Mouse (Mus musculus) olfactory bulb, adult 2 months (tissue): ENCODE data around the gene Eif1b.

Source experiments
- CTCF ChIP-seq: fragments of 200-500 bp; IDR thresholded peaks from 2 replicates; pipeline ENCODE4 v1.5.1; 2012; ENCODE audit warnings: low read depth, mild to moderate bottlenecking, low read length, moderate library complexity; ENCODE audit not compliant: insufficient read depth
- POLR2A ChIP-seq: fragments of 200-500 bp; IDR thresholded peaks from 2 replicates; pipeline ENCODE4 v1.6.1; 2012; ENCODE audit warnings: mild to moderate bottlenecking, low read depth, low read length, moderate library complexity; ENCODE audit not compliant: insufficient read depth

DNA sequence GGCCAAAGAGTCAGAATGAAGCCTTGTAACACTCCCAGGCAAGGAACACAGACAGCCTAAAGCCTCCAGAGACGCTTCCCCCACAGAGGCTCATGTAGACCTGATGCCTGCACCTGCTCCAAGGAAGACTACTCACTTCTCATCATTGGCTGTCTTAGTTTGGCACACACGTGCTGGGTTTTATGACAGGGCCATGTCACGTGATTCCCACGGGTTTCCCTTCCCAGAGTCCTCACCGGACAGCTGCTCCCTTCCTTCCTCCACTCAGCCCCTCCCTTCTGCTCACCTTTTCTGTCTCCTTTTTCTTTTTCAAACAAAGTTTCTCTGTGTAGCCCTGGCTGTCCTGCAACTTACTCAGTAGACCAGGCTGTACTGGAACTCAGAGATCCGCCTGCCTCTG, 40.0 kb downstream of the Eif1b start:
- TF ChIP-seq CTCF (no peak), POLR2A (no peak)
